Mouse (Mus musculus): Measurements from ENCODE around the gene Adar. TPM values are rescaled to one million over a fixed set of nuclear protein-coding genes. Genes with fewer than 3 reads are reported as not detected.
"Not testable (repeated sequence)": the region's sequence is repeated elsewhere in the genome, so short reads cannot be mapped to it uniquely, and the experiment has no call there.

Adar gene
- total and polyA plus RNA-seq, 3 experiments = 16.0 to 49.8 (median 37.0) TPM

GRCm38 (mm10) chr3:89798518-89798917, 83.7 kb downstream of the Adar start:
- H3K9me3 ChIP-seq (replicated peaks) = no peaks in the 10 kb centered on the region
- H3K4me1 ChIP-seq (ENCODE audit: insufficient read depth, low read depth, low read length) = no peaks in the 10 kb centered on the region
- TF ChIP-seq GATA1 (IDR thresholded peaks at IDR 0.05; ENCODE audit: borderline replicate concordance, low read length) = no peak
- no peak for TF ChIP-seq GATA2 (IDR thresholded peaks at IDR 0.05; ENCODE audit: borderline replicate concordance, low read depth, low read length)
- no peak for TF ChIP-seq POLR2AphosphoS5 (IDR thresholded peaks at IDR 0.05; ENCODE audit: insufficient replicate concordance, low read depth, low read length)
- TF ChIP-seq CTCF (IDR thresholded peaks at IDR 0.05; ENCODE audit: low read depth, low read length) = no peak
- no peak for TF ChIP-seq TAL1 (conservative IDR thresholded peaks at IDR 0.05; ENCODE audit: low read depth, low read length)
- H3K27me3 ChIP-seq (ENCODE audit: insufficient read depth, low read length) = peaks cover 15% of the 10 kb centered on the region
- H3K36me3 ChIP-seq (replicated peaks) = no peaks in the 10 kb centered on the region
- no peak overlapping the region for H3K4me3 ChIP-seq (ENCODE audit: low read depth, low read length)
- ATAC-seq (ENCODE audit: extremely low read depth, insufficient number of reproducible peaks, low FRiP score, poor library complexity, severe bottlenecking) (no peak), DNase-seq (ENCODE audit: low spot score) (no peak)

- no peaks in the 10 kb centered on the region for H3K4me1 ChIP-seq (ENCODE audit: insufficient read depth, low read depth, low read length)
- TF ChIP-seq TAL1 (conservative IDR thresholded peaks at IDR 0.05; ENCODE audit: low read depth, low read length) = no peak
- TF ChIP-seq CTCF (IDR thresholded peaks at IDR 0.05; ENCODE audit: low read depth, low read length) = no peak
- no peak for TF ChIP-seq GATA1 (IDR thresholded peaks at IDR 0.05; ENCODE audit: borderline replicate concordance, low read length)
- no peak for TF ChIP-seq POLR2AphosphoS5 (IDR thresholded peaks at IDR 0.05; ENCODE audit: insufficient replicate concordance, low read depth, low read length)
- no peak for TF ChIP-seq GATA2 (IDR thresholded peaks at IDR 0.05; ENCODE audit: borderline replicate concordance, low read depth, low read length)
- no peaks in the 10 kb centered on the region for H3K36me3 ChIP-seq (replicated peaks)
- H3K4me3 ChIP-seq (ENCODE audit: low read depth, low read length) = no peak overlapping the region
- DNase-seq (ENCODE audit: low spot score) = no peak
- ATAC-seq (ENCODE audit: extremely low read depth, insufficient number of reproducible peaks, low FRiP score, poor library complexity, severe bottlenecking) = no peak
- no peaks in the 10 kb centered on the region for H3K9me3 ChIP-seq (replicated peaks)
- H3K27me3 ChIP-seq (ENCODE audit: insufficient read depth, low read length) = peaks cover 15% of the 10 kb centered on the region
Observed at GRCm38 (mm10) chr3:89799476-89799875, 84.7 kb downstream of the Adar start.

GRCm38 (mm10) chr3:89800078-89800477, 85.3 kb downstream of the Adar start:
- not testable (repeated sequence) for H3K9me3 ChIP-seq (replicated peaks); H3K4me3 ChIP-seq (ENCODE audit: low read depth, low read length); DNase-seq (ENCODE audit: low spot score); H3K36me3 ChIP-seq (replicated peaks); ATAC-seq (ENCODE audit: extremely low read depth, insufficient number of reproducible peaks, low FRiP score, poor library complexity, severe bottlenecking); H3K4me1 ChIP-seq (ENCODE audit: insufficient read depth, low read depth, low read length)
- H3K27me3 ChIP-seq (ENCODE audit: insufficient read depth, low read length) = peaks cover 12% of the 10 kb centered on the region

GRCm38 (mm10) chr3:89800774-89801506, 86.1 kb downstream of the Adar start:
- Histone ChIP-seq H3K36me3 (replicated peaks) (no peaks in the 10 kb centered on the region), H3K4me3 (ENCODE audit: low read depth, low read length) (no peak overlapping the region), H3K9me3 (replicated peaks) (no peaks in the 10 kb centered on the region), H3K27me3 (ENCODE audit: insufficient read depth, low read length) (peaks cover 7% of the 10 kb centered on the region; the same call in 1 of the 2 replicates), H3K4me1 (ENCODE audit: insufficient read depth, low read depth, low read length) (no peaks in the 10 kb centered on the region)
- DNase-seq (ENCODE audit: low spot score) (no peak), ATAC-seq (ENCODE audit: extremely low read depth, insufficient number of reproducible peaks, low FRiP score, poor library complexity, severe bottlenecking) (no peak)
- TF ChIP-seq GATA1 (IDR thresholded peaks at IDR 0.05; ENCODE audit: borderline replicate concordance, low read length) (no peak), POLR2AphosphoS5 (IDR thresholded peaks at IDR 0.05; ENCODE audit: insufficient replicate concordance, low read depth, low read length) (no peak), CTCF (IDR thresholded peaks at IDR 0.05; ENCODE audit: low read depth, low read length) (no peak), GATA2 (IDR thresholded peaks at IDR 0.05; ENCODE audit: borderline replicate concordance, low read depth, low read length) (no peak), TAL1 (conservative IDR thresholded peaks at IDR 0.05; ENCODE audit: low read depth, low read length) (no peak)

GRCm38 (mm10) chr3:89801507-89801847, 86.7 kb downstream of the Adar start:
- ATAC-seq (ENCODE audit: extremely low read depth, insufficient number of reproducible peaks, low FRiP score, poor library complexity, severe bottlenecking) (no peak), DNase-seq (ENCODE audit: low spot score) (no peak)
- Histone ChIP-seq H3K36me3 (replicated peaks) (no peaks in the 10 kb centered on the region), H3K9me3 (replicated peaks) (no peaks in the 10 kb centered on the region), H3K27me3 (ENCODE audit: insufficient read depth, low read length) (peaks cover 7% of the 10 kb centered on the region; the same call in 1 of the 2 replicates), H3K4me3 (ENCODE audit: low read depth, low read length) (no peak overlapping the region), H3K4me1 (ENCODE audit: insufficient read depth, low read depth, low read length) (no peaks in the 10 kb centered on the region)
- TF ChIP-seq GATA2 (IDR thresholded peaks at IDR 0.05; ENCODE audit: borderline replicate concordance, low read depth, low read length) = no peak
- TF ChIP-seq POLR2AphosphoS5 (IDR thresholded peaks at IDR 0.05; ENCODE audit: insufficient replicate concordance, low read depth, low read length) = no peak
- no peak for TF ChIP-seq CTCF (IDR thresholded peaks at IDR 0.05; ENCODE audit: low read depth, low read length)
- no peak for TF ChIP-seq TAL1 (conservative IDR thresholded peaks at IDR 0.05; ENCODE audit: low read depth, low read length)
- TF ChIP-seq GATA1 (IDR thresholded peaks at IDR 0.05; ENCODE audit: borderline replicate concordance, low read length) = no peak

GRCm38 (mm10) chr3:89802876-89803275, 88.1 kb downstream of the Adar start:
- TF ChIP-seq GATA2 (IDR thresholded peaks at IDR 0.05; ENCODE audit: borderline replicate concordance, low read depth, low read length) = no peak
- TF ChIP-seq CTCF (IDR thresholded peaks at IDR 0.05; ENCODE audit: low read depth, low read length) = no peak
- TF ChIP-seq GATA1 (IDR thresholded peaks at IDR 0.05; ENCODE audit: borderline replicate concordance, low read length) = no peak
- no peak for TF ChIP-seq POLR2AphosphoS5 (IDR thresholded peaks at IDR 0.05; ENCODE audit: insufficient replicate concordance, low read depth, low read length)
- TF ChIP-seq TAL1 (conservative IDR thresholded peaks at IDR 0.05; ENCODE audit: low read depth, low read length) = no peak
- Histone ChIP-seq H3K36me3 (replicated peaks) (no peaks in the 10 kb centered on the region), H3K4me3 (ENCODE audit: low read depth, low read length) (no peak overlapping the region), H3K27me3 (ENCODE audit: insufficient read depth, low read length) (peaks cover 10% of the 10 kb centered on the region; the same call in 1 of the 2 replicates), H3K9me3 (replicated peaks) (no peaks in the 10 kb centered on the region), H3K4me1 (ENCODE audit: insufficient read depth, low read depth, low read length) (peaks cover 3% of the 10 kb centered on the region)
- DNase-seq (ENCODE audit: low spot score) = no peak
- no peak for ATAC-seq (ENCODE audit: extremely low read depth, insufficient number of reproducible peaks, low FRiP score, poor library complexity, severe bottlenecking)

Other genes with a start within 250 kb of the Adar start
- gene Kcnn3, start 194.9 kb upstream of the Adar start, total RNA-seq (2014; fragmentation: Nextera tagmentation) = not detected in 2 replicates
- gene Kcnn3, start 194.9 kb upstream of the Adar start, total RNA-seq (2017) = under 0.01 and 0.16 TPM in 2 replicates
- not detected in 2 replicates for gene Kcnn3, start 194.9 kb upstream of the Adar start, polyA plus RNA-seq (2012)
- gene Chrnb2, start 49.6 kb downstream of the Adar start, total RNA-seq (2014; fragmentation: Nextera tagmentation) = 2.0 and 2.2 TPM in 2 replicates
- gene Chrnb2, start 49.6 kb downstream of the Adar start, total RNA-seq (2017) = 1.2 and 1.3 TPM in 2 replicates
- 0.14 and 0.23 TPM in 2 replicates for gene Chrnb2, start 49.6 kb downstream of the Adar start, polyA plus RNA-seq (2012)
- gene Ube2q1, start 58.6 kb downstream of the Adar start, total RNA-seq (2014; fragmentation: Nextera tagmentation) = 106 and 131 TPM in 2 replicates
- 133 and 134 TPM in 2 replicates for gene Ube2q1, start 58.6 kb downstream of the Adar start, total RNA-seq (2017)
- gene Ube2q1, start 58.6 kb downstream of the Adar start, polyA plus RNA-seq (2012) = 44.3 and 65.9 TPM in 2 replicates
- not detected in 2 replicates for gene She, start 116.3 kb downstream of the Adar start, total RNA-seq (2014; fragmentation: Nextera tagmentation)
- gene She, start 116.3 kb downstream of the Adar start, total RNA-seq (2017) = 0.17 TPM in 1 of 2 replicates, not detected in the other
- gene She, start 116.3 kb downstream of the Adar start, polyA plus RNA-seq (2012) = not detected in 2 replicates
- gene Il6ra, start 198.2 kb downstream of the Adar start, total RNA-seq (2014; fragmentation: Nextera tagmentation) = not detected in 2 replicates
- under 0.01 and 0.06 TPM in 2 replicates for gene Il6ra, start 198.2 kb downstream of the Adar start, total RNA-seq (2017)
- gene Il6ra, start 198.2 kb downstream of the Adar start, polyA plus RNA-seq (2012) = not detected in 2 replicates
- not detected in 2 replicates for gene Atp8b2, start 248.5 kb downstream of the Adar start, total RNA-seq (2014; fragmentation: Nextera tagmentation)
- gene Atp8b2, start 248.5 kb downstream of the Adar start, total RNA-seq (2017) = 0.35 and 0.66 TPM in 2 replicates
- 0.02 and 0.04 TPM in 2 replicates for gene Atp8b2, start 248.5 kb downstream of the Adar start, polyA plus RNA-seq (2012)

Measured in G1E (cell line).